Mouse (Mus musculus) thymus, adult 2 months (tissue): ENCODE data around the gene Trpv6. TPM values are rescaled to one million over a fixed set of nuclear protein-coding genes. Genes with fewer than 3 reads are reported as not detected.

ENCODE experiments used
- DNase-seq: peaks from one replicate; pipeline ENCODE4 v3.0.0; 2021
- H3K27ac ChIP-seq: fragments of 200-500 bp; 2 replicates; pipeline ENCODE4 v1.5.1; 2012; ENCODE audit warnings: low read length, control low read depth; ENCODE audit not compliant: control insufficient read depth, insufficient read depth
- H3K27me3 ChIP-seq: fragments of 200-500 bp; 2 replicates; pipeline ENCODE4 v1.6.1; 2012; ENCODE audit warnings: mild to moderate bottlenecking, low read length, moderate library complexity, mixed read lengths; ENCODE audit not compliant: control insufficient read depth, insufficient read depth
- H3K36me3 ChIP-seq: fragments of 200-500 bp; 2 replicates; pipeline ENCODE4 v1.6.1; 2012; ENCODE audit warnings: mild to moderate bottlenecking, low read length, moderate library complexity; ENCODE audit not compliant: control insufficient read depth, insufficient read depth
- H3K4me1 ChIP-seq: fragments of 200-500 bp; replicated peaks from 2 replicates; pipeline ENCODE4 v1.6.1; 2012; ENCODE audit warnings: low read length; ENCODE audit not compliant: control insufficient read depth, insufficient read depth
- H3K4me3 ChIP-seq: fragments of 200-500 bp; 2 replicates; pipeline ENCODE4 v1.5.1; 2012; ENCODE audit warnings: mild to moderate bottlenecking, low read length, control low read depth, moderate library complexity; ENCODE audit not compliant: control insufficient read depth, insufficient read depth
- CTCF ChIP-seq: fragments of 200-500 bp; IDR thresholded peaks from 2 replicates; pipeline ENCODE4 v1.5.1; 2012; ENCODE audit warnings: mild to moderate bottlenecking, control low read depth, low read length, moderate library complexity, borderline replicate concordance; ENCODE audit not compliant: control insufficient read depth, poor library complexity, insufficient read depth; ENCODE audit errors: extremely low read depth
- POLR2A ChIP-seq: fragments of 200-500 bp; IDR thresholded peaks from 2 replicates; pipeline ENCODE4 v1.6.1; 2012; ENCODE audit warnings: mild to moderate bottlenecking, low read length, control low read depth, moderate library complexity; ENCODE audit not compliant: control insufficient read depth, poor library complexity, insufficient read depth; ENCODE audit errors: extremely low read depth
- WGBS: fragments of 180-500 bp; shearing (Covaris S2); methylation state at CpG from one replicate; pipeline ENCODE4 v1.1.7; 2018; 5-methylcytosine and 5-hydroxymethylcytosine counted together
- polyA plus RNA-seq: library from polyadenylated mRNA; depleted of rRNA; stranded (reverse); fragments of >200 nt; gene quantifications from 2 replicates; pipeline ENCODE4 v1.2.3, GENCODE M21; 2012

Gene Trpv6
- polyA plus RNA-seq, 1 experiment: 0.05 TPM

DNA sequence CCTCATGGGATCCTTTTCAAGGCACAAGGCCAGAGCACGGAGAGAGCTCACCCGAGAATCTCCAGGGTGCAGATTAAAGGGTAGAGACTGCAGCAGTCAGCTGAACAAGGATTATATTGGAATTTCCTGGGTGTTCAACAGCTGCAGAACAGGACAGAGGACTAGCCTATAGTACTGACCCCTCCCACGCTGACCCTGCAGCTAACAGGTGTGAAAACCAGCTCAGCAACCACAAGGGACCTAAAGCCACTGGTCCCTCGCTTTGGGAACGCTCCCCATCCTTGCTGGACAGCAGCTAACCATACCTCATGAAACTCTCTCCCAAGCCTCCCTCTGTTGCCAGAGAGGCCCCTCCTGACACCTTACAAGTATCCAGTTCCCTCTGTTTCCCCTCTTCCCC lies 28.6 kb downstream of the Trpv6 start:
- Histone ChIP-seq H3K27me3 (no peaks in the 10 kb centered on the region), H3K36me3 (peaks cover under 1% of the 10 kb centered on the region; the same call in 1 of the 2 replicates), H3K4me1 (peaks cover 24% of the 10 kb centered on the region), H3K4me3 (peak overlapping the region; percentile 19; the same call in 1 of the 2 replicates), H3K27ac (peak overlapping the region; percentile 24; the same call in 1 of the 2 replicates)
- TF ChIP-seq POLR2A: no peak
- TF ChIP-seq CTCF: no peak
- 95% methylated on average over 5 of the region's 5 CpGs for WGBS
- no peak for DNase-seq

DNA sequence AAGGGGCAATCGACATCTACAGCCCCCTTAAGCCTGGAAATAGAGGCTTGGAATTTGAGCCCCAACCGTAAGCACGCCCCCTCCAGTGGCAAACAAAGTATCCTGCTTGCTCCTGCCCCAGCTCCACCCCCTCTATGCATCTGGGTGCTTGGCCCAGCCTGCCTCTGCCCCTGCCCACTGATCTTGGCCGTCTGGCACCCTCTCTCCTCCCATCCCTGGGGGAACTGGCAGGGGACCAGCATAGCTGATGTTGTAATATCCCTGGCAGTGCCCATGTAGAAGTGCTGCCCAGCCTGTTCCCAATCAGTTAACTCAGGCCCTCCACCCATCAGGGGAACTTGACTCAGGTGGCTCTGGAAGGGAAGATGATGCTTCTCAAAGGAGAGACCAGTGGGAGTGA lies 30.0 kb downstream of the Trpv6 start:
- WGBS: 18% methylated on average over 4 of the region's 4 CpGs
- Histone ChIP-seq H3K27ac (peak overlapping the region; percentile 25; the same call in 1 of the 2 replicates), H3K27me3 (no peaks in the 10 kb centered on the region), H3K4me3 (peak overlapping the region; percentile 94), H3K36me3 (no peaks in the 10 kb centered on the region), H3K4me1 (peaks cover 24% of the 10 kb centered on the region)
- TF ChIP-seq POLR2A (no peak), CTCF (no peak)
- DNase-seq: peak; percentile 43

GRCm38 (mm10) chr6:41605794-41606104 lies 30.5 kb downstream of the Trpv6 start:
- no peaks in the 10 kb centered on the region for H3K27me3 ChIP-seq
- no peak for DNase-seq
- peak overlapping the region; percentile 25; the same call in 1 of the 2 replicates for H3K27ac ChIP-seq
- WGBS: 9% methylated on average over 7 of the region's 7 CpGs
- peaks cover 24% of the 10 kb centered on the region for H3K4me1 ChIP-seq
- H3K36me3 ChIP-seq: no peaks in the 10 kb centered on the region
- TF ChIP-seq POLR2A: no peak
- TF ChIP-seq CTCF: no peak
- H3K4me3 ChIP-seq: peak overlapping the region; percentile 94

- under 1% methylated on average over 68 of the region's 68 CpGs for WGBS
- H3K36me3 ChIP-seq: no peaks in the 10 kb centered on the region
- H3K4me3 ChIP-seq: peak within 1 kb of the TSS; percentile 94
- peak; percentile 89 for DNase-seq
- H3K27me3 ChIP-seq: no peaks in the 10 kb centered on the region
- H3K27ac ChIP-seq: peak within 1 kb of the TSS; percentile 92
- TF ChIP-seq POLR2A (peak; percentile 98), CTCF (0 out of 2 replicates have a peak, but pooled peaks have one; percentile 52)
- peaks cover 24% of the 10 kb centered on the region for H3K4me1 ChIP-seq
Measured at GRCm38 (mm10) chr6:41605061-41605793, 31.0 kb downstream of the Trpv6 start, which contains the start of gene Ephb6. Ephb6 (plus strand) TSS chr6:41605482.

- 0 out of 2 replicates have a peak, but pooled peaks have one; percentile 26 for TF ChIP-seq POLR2A
- TF ChIP-seq CTCF: peak; percentile 71; the same call in 1 of the 2 replicates
- peak overlapping the region; percentile 92 for H3K27ac ChIP-seq
- no peaks in the 10 kb centered on the region for H3K27me3 ChIP-seq
- WGBS: under 1% methylated on average over 23 of the region's 23 CpGs
- H3K4me1 ChIP-seq: peaks cover 24% of the 10 kb centered on the region
- H3K4me3 ChIP-seq: peak overlapping the region; percentile 94
- no peaks in the 10 kb centered on the region for H3K36me3 ChIP-seq
- DNase-seq: peak; percentile 85
Measured at GRCm38 (mm10) chr6:41604401-41605050, 31.7 kb downstream of the Trpv6 start.

- H3K27me3 ChIP-seq: no peaks in the 10 kb centered on the region
- no peak overlapping the region for H3K4me3 ChIP-seq
- no peak for TF ChIP-seq POLR2A
- no peak for TF ChIP-seq CTCF
- H3K4me1 ChIP-seq: no peaks in the 10 kb centered on the region; the same call in none of the 2 replicates
- no peak overlapping the region for H3K27ac ChIP-seq
- WGBS: 97% methylated on average over 1 of the region's 1 CpGs
- H3K36me3 ChIP-seq: no peaks in the 10 kb centered on the region
- no peak for DNase-seq
Measured at GRCm38 (mm10) chr6:41582189-41582588, 54.0 kb downstream of the Trpv6 start.
